Mouse (Mus musculus) gastrocnemius, adult 2 months (tissue): ENCODE results near the gene Kmt2c. TPM values are rescaled to one million over a fixed set of nuclear protein-coding genes. Genes with fewer than 3 reads are reported as not detected.
"Not testable (repeated sequence)": the region's sequence is repeated elsewhere in the genome, so short reads cannot be mapped to it uniquely, and the experiment has no call there.

ENCODE experiments used
- DNase-seq: peaks from one replicate; pipeline ENCODE4 v3.0.0; 2022
- H3K27ac ChIP-seq: fragments of 200-600 bp; 2 replicates; pipeline ENCODE4 v1.8.1; 2022; ENCODE audit warnings: mild to moderate bottlenecking
- H3K4me3 ChIP-seq: fragments of 200-600 bp; 2 replicates; pipeline ENCODE4 v1.8.1; 2022; ENCODE audit warnings: mild to moderate bottlenecking, moderate library complexity
- CTCF ChIP-seq: fragments of 200-600 bp; IDR thresholded peaks from 2 replicates; pipeline ENCODE4 v1.8.1; 2022; ENCODE audit warnings: antibody characterized with exemption, mild to moderate bottlenecking, moderate library complexity
- intact Hi-C: fragments of 180-260 bp; cut with DNase I; formaldehyde crosslinking; loops from one replicate; pipeline ENCODE4 v1.15.1; 2025
- total RNA-seq, 2 experiments: library from RNA; stranded (reverse); gene quantifications; 2 replicates each; pipeline ENCODE4 v1.2.3; 2021

Gene Kmt2c
- total RNA-seq, 2 experiments from 2014 or later: 41.6 to 42.3 TPM

- TF ChIP-seq CTCF: no peak
- intact Hi-C loops: loop anchor here (1.0 to 5.0 kb wide), 3 partner anchors 30 to 77 kb away; no protein-coding TSS in a partner anchor
Measured at GRCm38 (mm10) chr5:25499423-25500398, 1.1 kb upstream of the Kmt2c start.

GRCm38 (mm10) chr5:25498821-25499422 lies 339 bp upstream of the Kmt2c start:
- intact Hi-C loops: loop anchor here (1.0 to 5.0 kb wide), 3 partner anchors 30 to 77 kb away; no protein-coding TSS in a partner anchor
- DNase-seq: peak; percentile 90
- peak overlapping the region; percentile 100 for H3K27ac ChIP-seq
- TF ChIP-seq CTCF: no peak
- H3K4me3 ChIP-seq: peak overlapping the region; percentile 94

More at GRCm38 (mm10) chr5:25499423-25500398, 1.1 kb upstream of the Kmt2c start:
- Histone ChIP-seq H3K27ac (peak overlapping the region; percentile 100), H3K4me3 (peak overlapping the region; percentile 94)
- peak; percentile 99 for DNase-seq

GRCm38 (mm10) chr5:25497720-25498345 lies 750 bp downstream of the Kmt2c start:
- DNase-seq: peak; percentile 83
- Histone ChIP-seq H3K27ac (peak overlapping the region; percentile 99), H3K4me3 (peak overlapping the region; percentile 94)
- intact Hi-C loops: loop anchor here (5.0 kb wide), 2 partner anchors 61 to 76 kb away; no protein-coding TSS in a partner anchor
- TF ChIP-seq CTCF: no peak

GRCm38 (mm10) chr5:25497369-25497719 lies 1.2 kb downstream of the Kmt2c start:
- intact Hi-C loops: loop anchor here (5.0 kb wide), 2 partner anchors 60 to 75 kb away; no protein-coding TSS in a partner anchor
- no peak for TF ChIP-seq CTCF
- DNase-seq: no peak
- H3K4me3 ChIP-seq: peak overlapping the region; percentile 94
- peak overlapping the region; percentile 99 for H3K27ac ChIP-seq

GRCm38 (mm10) chr5:25496652-25497051 lies 1.9 kb downstream of the Kmt2c start:
- H3K4me3 ChIP-seq: peak overlapping the region; percentile 94
- DNase-seq: no peak
- TF ChIP-seq CTCF: no peak
- intact Hi-C loops: loop anchor here (5.0 kb wide), 2 partner anchors 59 to 74 kb away; no protein-coding TSS in a partner anchor
- no peak overlapping the region; the same call in 1 of the 2 replicates for H3K27ac ChIP-seq

- Histone ChIP-seq H3K4me3 (no peak overlapping the region), H3K27ac (no peak overlapping the region)
- DNase-seq: no peak
- no peak for TF ChIP-seq CTCF
- intact Hi-C loops: no loop called here
Measured at GRCm38 (mm10) chr5:25478863-25479262, 19.7 kb downstream of the Kmt2c start.

- Histone ChIP-seq H3K27ac (peak overlapping the region; percentile 28; the same call in 1 of the 2 replicates), H3K4me3 (no peak overlapping the region)
- intact Hi-C loops: no loop called here
- no peak for TF ChIP-seq CTCF
- DNase-seq: no peak
Measured at GRCm38 (mm10) chr5:25475789-25476188, 22.8 kb downstream of the Kmt2c start.

- DNase-seq: no peak
- intact Hi-C loops: no loop called here
- Histone ChIP-seq H3K27ac (peak overlapping the region; percentile 39; the same call in 1 of the 2 replicates), H3K4me3 (peak overlapping the region; percentile 61)
- no peak for TF ChIP-seq CTCF
Measured at GRCm38 (mm10) chr5:25472070-25472469, 26.5 kb downstream of the Kmt2c start.

GRCm38 (mm10) chr5:25461956-25462355 lies 36.6 kb downstream of the Kmt2c start:
- no peak overlapping the region for H3K27ac ChIP-seq
- intact Hi-C loops: no loop called here
- DNase-seq: no peak

GRCm38 (mm10) chr5:25455432-25455831 lies 43.2 kb downstream of the Kmt2c start:
- DNase-seq, H3K27ac ChIP-seq, H3K4me3 ChIP-seq, intact Hi-C loops: not testable (repeated sequence)

More at GRCm38 (mm10) chr5:25461956-25462355, 36.6 kb downstream of the Kmt2c start:
- no peak for TF ChIP-seq CTCF
- H3K4me3 ChIP-seq: no peak overlapping the region

- Histone ChIP-seq H3K27ac (no peak overlapping the region), H3K4me3 (no peak overlapping the region)
- intact Hi-C loops: loop anchor here (5.0 kb wide), 1 partner anchor 40 kb away; no protein-coding TSS in a partner anchor
- DNase-seq: no peak
- TF ChIP-seq CTCF: no peak
Measured at GRCm38 (mm10) chr5:25452691-25453090, 45.9 kb downstream of the Kmt2c start.

GRCm38 (mm10) chr5:25437508-25437907 lies 61.1 kb downstream of the Kmt2c start:
- intact Hi-C loops: loop anchor here (5.0 kb wide), 1 partner anchor 60 kb away; the partner anchor contains the start of gene Kmt2c
- TF ChIP-seq CTCF: no peak
- DNase-seq: no peak
- Histone ChIP-seq H3K4me3 (no peak overlapping the region), H3K27ac (no peak overlapping the region; the same call in 1 of the 2 replicates)
